Mouse (Mus musculus): Measurements from ENCODE around the gene Sypl2. TPM values are rescaled to one million over a fixed set of nuclear protein-coding genes. Genes with fewer than 3 reads are reported as not detected.

Sypl2 gene
- polyA plus RNA-seq, 1 experiment: not detected

GRCm38 (mm10) chr3:108195287-108195686, 31.2 kb downstream of the Sypl2 start:
- H3K27ac ChIP-seq (ENCODE audit: insufficient read depth, low read length): no peak overlapping the region
- H3K36me3 ChIP-seq (ENCODE audit: control insufficient read depth, insufficient read depth, low read length, poor library complexity, severe bottlenecking): no peaks in the 10 kb centered on the region
- H3K27me3 ChIP-seq (ENCODE audit: control insufficient read depth, insufficient read depth, low read length, poor library complexity, severe bottlenecking): no peaks in the 10 kb centered on the region
- no peak for TF ChIP-seq POLR2A (IDR thresholded peaks at IDR 0.05; ENCODE audit: insufficient read depth, low read length)
- TF ChIP-seq CTCF (IDR thresholded peaks at IDR 0.05; ENCODE audit: low read depth, low read length): no peak
- TF ChIP-seq EP300 (IDR thresholded peaks at IDR 0.05; ENCODE audit: insufficient read depth, low read depth, low read length): no peak
- H3K9ac ChIP-seq (ENCODE audit: low read depth, poor library complexity, severe bottlenecking): no peak overlapping the region
- no peaks in the 10 kb centered on the region for H3K9me3 ChIP-seq (replicated peaks; ENCODE audit: control insufficient read depth, insufficient read depth, low read length, poor library complexity, severe bottlenecking)
- H3K4me3 ChIP-seq (ENCODE audit: low read depth, low read length): no peak overlapping the region
- H3K4me1 ChIP-seq (ENCODE audit: control insufficient read depth, insufficient read depth, low read length): peaks cover 1% of the 10 kb centered on the region

DNA sequence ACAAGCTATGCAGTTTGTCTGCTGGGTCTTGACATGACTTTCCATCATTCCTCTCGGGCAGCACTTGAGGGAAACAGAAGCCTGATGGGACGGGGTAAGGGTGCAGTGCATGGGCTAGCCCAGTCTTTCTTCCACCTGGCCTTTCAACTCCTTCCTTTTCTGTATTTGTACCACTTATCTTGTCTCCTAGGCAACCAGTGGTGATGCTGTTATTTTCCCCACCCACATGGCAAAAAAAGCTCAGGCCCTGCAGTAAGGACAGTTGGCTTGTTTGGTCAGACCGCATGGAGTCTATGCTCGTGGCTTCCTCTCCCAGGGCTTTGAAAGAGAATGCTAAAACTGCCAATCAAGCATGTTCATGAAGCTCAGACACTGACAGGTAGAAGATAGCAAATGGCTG, 32.8 kb downstream of the Sypl2 start:
- no peak overlapping the region for H3K27ac ChIP-seq (ENCODE audit: insufficient read depth, low read length)
- H3K9ac ChIP-seq (ENCODE audit: low read depth, poor library complexity, severe bottlenecking): no peak overlapping the region
- no peaks in the 10 kb centered on the region for H3K27me3 ChIP-seq (ENCODE audit: control insufficient read depth, insufficient read depth, low read length, poor library complexity, severe bottlenecking)
- peaks cover 1% of the 10 kb centered on the region for H3K4me1 ChIP-seq (ENCODE audit: control insufficient read depth, insufficient read depth, low read length)
- H3K36me3 ChIP-seq (ENCODE audit: control insufficient read depth, insufficient read depth, low read length, poor library complexity, severe bottlenecking): no peaks in the 10 kb centered on the region
- no peaks in the 10 kb centered on the region for H3K9me3 ChIP-seq (replicated peaks; ENCODE audit: control insufficient read depth, insufficient read depth, low read length, poor library complexity, severe bottlenecking)
- no peak overlapping the region for H3K4me3 ChIP-seq (ENCODE audit: low read depth, low read length)
- no peak for TF ChIP-seq EP300 (IDR thresholded peaks at IDR 0.05; ENCODE audit: insufficient read depth, low read depth, low read length)
- TF ChIP-seq POLR2A (IDR thresholded peaks at IDR 0.05; ENCODE audit: insufficient read depth, low read length): no peak
- no peak for TF ChIP-seq CTCF (IDR thresholded peaks at IDR 0.05; ENCODE audit: low read depth, low read length)

DNA sequence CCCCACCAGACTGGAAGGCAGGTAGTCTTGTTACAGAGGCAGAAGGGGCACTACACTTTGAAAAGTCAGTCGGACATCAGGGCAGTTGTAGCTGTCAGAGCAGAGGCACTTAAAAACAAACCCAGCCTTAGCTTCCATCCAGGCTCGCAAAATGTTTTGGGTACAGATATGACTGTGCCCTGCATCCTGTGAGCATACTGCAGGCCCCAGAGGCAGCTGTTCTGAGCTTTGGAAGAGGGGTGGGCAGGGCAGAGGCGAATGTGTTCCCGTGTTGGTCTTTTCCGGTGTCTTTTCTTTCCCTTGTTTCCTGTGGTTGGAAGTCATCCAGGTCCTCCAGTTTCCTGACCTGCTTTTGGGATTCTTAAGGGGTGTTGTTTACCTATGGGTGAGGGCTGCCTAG, 36.6 kb downstream of the Sypl2 start:
- Histone ChIP-seq H3K4me1 (ENCODE audit: control insufficient read depth, insufficient read depth, low read length) (peaks cover 1% of the 10 kb centered on the region), H3K9me3 (replicated peaks; ENCODE audit: control insufficient read depth, insufficient read depth, low read length, poor library complexity, severe bottlenecking) (no peaks in the 10 kb centered on the region), H3K27me3 (ENCODE audit: control insufficient read depth, insufficient read depth, low read length, poor library complexity, severe bottlenecking) (no peaks in the 10 kb centered on the region), H3K36me3 (ENCODE audit: control insufficient read depth, insufficient read depth, low read length, poor library complexity, severe bottlenecking) (no peaks in the 10 kb centered on the region), H3K9ac (ENCODE audit: low read depth, poor library complexity, severe bottlenecking) (no peak overlapping the region), H3K4me3 (ENCODE audit: low read depth, low read length) (no peak overlapping the region), H3K27ac (ENCODE audit: insufficient read depth, low read length) (no peak overlapping the region)
- no peak for TF ChIP-seq CTCF (IDR thresholded peaks at IDR 0.05; ENCODE audit: low read depth, low read length)
- TF ChIP-seq POLR2A (IDR thresholded peaks at IDR 0.05; ENCODE audit: insufficient read depth, low read length): no peak
- TF ChIP-seq EP300 (IDR thresholded peaks at IDR 0.05; ENCODE audit: insufficient read depth, low read depth, low read length): no peak

- Histone ChIP-seq H3K36me3 (ENCODE audit: control insufficient read depth, insufficient read depth, low read length, poor library complexity, severe bottlenecking) (no peaks in the 10 kb centered on the region), H3K4me3 (ENCODE audit: low read depth, low read length) (no peak overlapping the region), H3K9ac (ENCODE audit: low read depth, poor library complexity, severe bottlenecking) (no peak overlapping the region), H3K27me3 (ENCODE audit: control insufficient read depth, insufficient read depth, low read length, poor library complexity, severe bottlenecking) (no peaks in the 10 kb centered on the region), H3K4me1 (ENCODE audit: control insufficient read depth, insufficient read depth, low read length) (no peaks in the 10 kb centered on the region), H3K9me3 (replicated peaks; ENCODE audit: control insufficient read depth, insufficient read depth, low read length, poor library complexity, severe bottlenecking) (no peaks in the 10 kb centered on the region), H3K27ac (ENCODE audit: insufficient read depth, low read length) (no peak overlapping the region)
- no peak for TF ChIP-seq POLR2A (IDR thresholded peaks at IDR 0.05; ENCODE audit: insufficient read depth, low read length)
- no peak for TF ChIP-seq EP300 (IDR thresholded peaks at IDR 0.05; ENCODE audit: insufficient read depth, low read depth, low read length)
- TF ChIP-seq CTCF (IDR thresholded peaks at IDR 0.05; ENCODE audit: low read depth, low read length): no peak
Observed at GRCm38 (mm10) chr3:108188716-108189490, 37.5 kb downstream of the Sypl2 start.

GRCm38 (mm10) chr3:108187111-108187795, 39.2 kb downstream of the Sypl2 start:
- no peak for TF ChIP-seq CTCF (IDR thresholded peaks at IDR 0.05; ENCODE audit: low read depth, low read length)
- no peak for TF ChIP-seq POLR2A (IDR thresholded peaks at IDR 0.05; ENCODE audit: insufficient read depth, low read length)
- no peak for TF ChIP-seq EP300 (IDR thresholded peaks at IDR 0.05; ENCODE audit: insufficient read depth, low read depth, low read length)

More at GRCm38 (mm10) chr3:108187111-108187795, 39.2 kb downstream of the Sypl2 start:
- no peaks in the 10 kb centered on the region for H3K4me1 ChIP-seq (ENCODE audit: control insufficient read depth, insufficient read depth, low read length)
- no peaks in the 10 kb centered on the region for H3K9me3 ChIP-seq (replicated peaks; ENCODE audit: control insufficient read depth, insufficient read depth, low read length, poor library complexity, severe bottlenecking)
- H3K4me3 ChIP-seq (ENCODE audit: low read depth, low read length): peak overlapping the region; percentile 68
- no peaks in the 10 kb centered on the region for H3K27me3 ChIP-seq (ENCODE audit: control insufficient read depth, insufficient read depth, low read length, poor library complexity, severe bottlenecking)
- 0 out of 2 replicates have a peak overlapping the region, but pooled peaks have one; percentile 75 for H3K9ac ChIP-seq (ENCODE audit: low read depth, poor library complexity, severe bottlenecking)
- H3K27ac ChIP-seq (ENCODE audit: insufficient read depth, low read length): no peak overlapping the region
- H3K36me3 ChIP-seq (ENCODE audit: control insufficient read depth, insufficient read depth, low read length, poor library complexity, severe bottlenecking): no peaks in the 10 kb centered on the region
